Mouse (Mus musculus) liver, embryonic 15.5 days (tissue): ENCODE measurements around the gene Gm20518. TPM values are rescaled to one million over a fixed set of nuclear protein-coding genes. Genes with fewer than 3 reads are reported as not detected.

Experiments
- ATAC-seq: fragments of 200-750 bp; cut with Nextera tagmentation; 2 replicates; pipeline ENCODE4 v1.8.0; 2017; ENCODE audit warnings: moderate number of reproducible peaks, mild to moderate bottlenecking, moderate library complexity; ENCODE audit not compliant: insufficient read depth
- H3K27ac ChIP-seq: fragments of 300-500 bp; sonication (generic); replicated peaks from 2 replicates; pipeline ENCODE4 v1.5.1; 2015; ENCODE audit warnings: mild to moderate bottlenecking, inconsistent platforms
- H3K27me3 ChIP-seq: fragments of 300-500 bp; sonication (generic); 2 replicates; pipeline ENCODE4 v1.6.1; 2015; ENCODE audit warnings: mild to moderate bottlenecking, inconsistent platforms
- H3K36me3 ChIP-seq: fragments of 300-500 bp; sonication (generic); replicated peaks from 2 replicates; pipeline ENCODE4 v1.6.1; 2015; ENCODE audit warnings: moderate library complexity, mild to moderate bottlenecking, inconsistent platforms
- H3K4me1 ChIP-seq: fragments of 300-500 bp; sonication (generic); replicated peaks from 2 replicates; pipeline ENCODE4 v1.6.1; 2015; ENCODE audit warnings: inconsistent platforms
- H3K4me2 ChIP-seq: fragments of 300-500 bp; sonication (generic); 2 replicates; pipeline ENCODE4 v1.6.1; 2015; ENCODE audit warnings: moderate library complexity, mild to moderate bottlenecking, inconsistent platforms
- H3K4me3 ChIP-seq: fragments of 300-500 bp; sonication (generic); replicated peaks from 2 replicates; pipeline ENCODE4 v1.5.1; 2015; ENCODE audit warnings: mild to moderate bottlenecking, inconsistent platforms
- H3K9ac ChIP-seq: fragments of 300-500 bp; sonication (generic); 2 replicates; pipeline ENCODE4 v1.6.1; 2015; ENCODE audit warnings: moderate library complexity, mild to moderate bottlenecking, inconsistent platforms
- H3K9me3 ChIP-seq: fragments of 300-500 bp; sonication (generic); replicated peaks from 2 replicates; pipeline ENCODE4 v1.6.1; 2016; ENCODE audit warnings: inconsistent platforms
- WGBS: fragments of 180-500 bp; shearing (Covaris S2); methylation state at CpG from one replicate; pipeline ENCODE4 v1.1.7; 2015; ENCODE audit warnings: mixed read lengths; ENCODE audit not compliant: insufficient replicate concordance; 5-methylcytosine and 5-hydroxymethylcytosine counted together
- polyA plus RNA-seq: library from polyadenylated mRNA; unstranded; fragments of >200 nt; fragmentation: Nextera tagmentation; extraction: Ambion mirVana; gene quantifications from 2 replicates; pipeline ENCODE4 v1.2.1, GENCODE M21; 2015

Gene Gm20518
- polyA plus RNA-seq, 1 experiment from 2014 or later = 0.03 TPM

DNA sequence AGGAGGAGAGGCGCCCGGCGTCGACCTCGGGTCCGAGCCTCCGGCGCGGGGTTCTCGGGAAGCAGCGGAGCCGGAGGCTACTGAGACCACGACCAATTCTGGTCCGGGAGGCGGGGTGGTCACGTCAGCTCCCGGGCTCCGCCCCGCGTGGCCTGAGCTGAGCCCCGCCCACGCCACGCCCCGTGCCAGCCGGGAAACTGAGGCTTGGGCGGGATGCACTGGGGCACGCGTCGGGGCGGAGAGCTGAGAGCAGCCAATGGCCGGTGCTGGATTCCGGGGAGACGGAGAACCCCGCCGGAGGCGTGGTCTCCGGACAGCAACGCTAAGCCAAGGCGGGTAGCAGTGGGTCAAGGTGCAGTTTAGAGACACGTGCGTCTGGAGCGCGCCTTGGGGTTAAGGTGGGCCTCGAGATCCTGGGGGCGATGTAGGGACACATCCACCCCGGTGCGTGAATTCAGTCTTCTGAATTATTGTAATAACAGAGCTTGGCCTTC lies 36.7 kb upstream of the Gm20518 start, which contains the start of gene Slc25a1:
Gene Slc25a1, minus strand, starts transcription at position 133 of the 494 bp plus-strand sequence.
- Histone ChIP-seq H3K4me3 (peak within 1 kb of the TSS; percentile 91), H3K9me3 (no peaks in the 10 kb centered on the region), H3K4me1 (peaks cover 50% of the 10 kb centered on the region), H3K36me3 (peaks cover 15% of the 10 kb centered on the region), H3K4me2 (peak within 1 kb of the TSS; percentile 100), H3K27me3 (no peaks in the 10 kb centered on the region), H3K9ac (peak within 1 kb of the TSS; percentile 83), H3K27ac (peak within 1 kb of the TSS; percentile 92)
- peak; percentile 84 for ATAC-seq
- WGBS = under 1% methylated on average over 47 of the region's 47 CpGs

DNA sequence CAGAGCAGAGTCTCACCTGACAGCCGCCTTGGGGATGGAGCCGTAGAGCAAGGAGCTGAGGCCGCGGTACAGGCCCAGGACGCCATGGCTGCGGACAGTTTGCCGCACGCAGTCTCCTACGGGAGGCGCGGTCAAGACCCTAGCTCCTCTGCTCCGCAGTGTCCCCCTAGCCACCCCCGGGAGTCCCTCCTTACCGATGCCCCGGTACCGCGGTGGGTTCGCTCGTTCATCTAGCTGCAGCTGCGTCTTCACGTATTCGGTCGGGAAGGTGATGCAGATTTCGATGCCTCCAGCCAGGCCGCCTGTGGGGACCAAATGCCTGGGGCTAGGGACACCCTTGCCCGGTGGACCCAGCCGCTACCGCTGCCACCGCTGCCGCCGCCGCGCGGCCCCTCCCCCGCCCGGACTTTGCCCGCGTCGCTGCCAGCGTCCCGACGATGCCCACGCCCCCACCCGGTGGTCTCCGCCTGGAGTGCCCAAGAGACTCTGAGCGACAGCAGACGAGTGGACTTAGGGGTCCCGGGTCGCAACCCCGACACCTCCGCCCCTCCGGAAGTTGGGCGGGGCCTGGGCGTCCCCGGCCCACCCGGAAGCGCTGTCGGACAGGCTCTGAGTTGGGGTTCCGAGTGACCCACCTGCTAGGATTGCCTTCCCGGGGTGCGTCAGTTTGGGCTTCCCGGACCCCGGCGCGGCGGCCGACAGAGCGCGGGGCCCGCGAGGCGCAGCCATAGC lies 36.0 kb upstream of the Gm20518 start:
- peak overlapping the region; percentile 83 for H3K9ac ChIP-seq
- H3K4me2 ChIP-seq = peak overlapping the region; percentile 100
- H3K27me3 ChIP-seq = no peaks in the 10 kb centered on the region
- ATAC-seq = peak; percentile 19
- peaks cover 53% of the 10 kb centered on the region for H3K4me1 ChIP-seq
- peaks cover 15% of the 10 kb centered on the region for H3K36me3 ChIP-seq
- 2% methylated on average over 72 of the region's 72 CpGs for WGBS
- H3K9me3 ChIP-seq = no peaks in the 10 kb centered on the region
- H3K4me3 ChIP-seq = peak overlapping the region; percentile 91
- H3K27ac ChIP-seq = peak overlapping the region; percentile 92

DNA sequence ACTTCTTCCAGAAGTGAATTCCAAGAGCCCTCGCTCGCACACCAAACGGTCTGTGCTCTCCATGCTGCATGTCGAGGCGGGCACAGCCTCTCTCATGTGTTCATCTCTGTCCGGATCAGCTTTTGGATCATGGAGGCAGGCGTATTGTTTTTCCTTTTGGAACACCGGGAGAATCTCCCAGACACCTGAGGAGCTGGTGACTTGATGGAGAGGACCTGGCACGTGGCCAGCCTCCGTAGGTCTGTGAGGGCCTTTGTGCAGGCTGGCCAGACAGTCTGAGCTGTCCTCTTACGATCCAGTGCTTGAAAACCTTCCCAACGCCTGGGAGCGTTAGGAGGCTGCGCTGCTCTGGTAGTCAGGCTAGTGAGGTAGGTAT lies 30.7 kb upstream of the Gm20518 start:
- peak; percentile 22 for ATAC-seq

DNA sequence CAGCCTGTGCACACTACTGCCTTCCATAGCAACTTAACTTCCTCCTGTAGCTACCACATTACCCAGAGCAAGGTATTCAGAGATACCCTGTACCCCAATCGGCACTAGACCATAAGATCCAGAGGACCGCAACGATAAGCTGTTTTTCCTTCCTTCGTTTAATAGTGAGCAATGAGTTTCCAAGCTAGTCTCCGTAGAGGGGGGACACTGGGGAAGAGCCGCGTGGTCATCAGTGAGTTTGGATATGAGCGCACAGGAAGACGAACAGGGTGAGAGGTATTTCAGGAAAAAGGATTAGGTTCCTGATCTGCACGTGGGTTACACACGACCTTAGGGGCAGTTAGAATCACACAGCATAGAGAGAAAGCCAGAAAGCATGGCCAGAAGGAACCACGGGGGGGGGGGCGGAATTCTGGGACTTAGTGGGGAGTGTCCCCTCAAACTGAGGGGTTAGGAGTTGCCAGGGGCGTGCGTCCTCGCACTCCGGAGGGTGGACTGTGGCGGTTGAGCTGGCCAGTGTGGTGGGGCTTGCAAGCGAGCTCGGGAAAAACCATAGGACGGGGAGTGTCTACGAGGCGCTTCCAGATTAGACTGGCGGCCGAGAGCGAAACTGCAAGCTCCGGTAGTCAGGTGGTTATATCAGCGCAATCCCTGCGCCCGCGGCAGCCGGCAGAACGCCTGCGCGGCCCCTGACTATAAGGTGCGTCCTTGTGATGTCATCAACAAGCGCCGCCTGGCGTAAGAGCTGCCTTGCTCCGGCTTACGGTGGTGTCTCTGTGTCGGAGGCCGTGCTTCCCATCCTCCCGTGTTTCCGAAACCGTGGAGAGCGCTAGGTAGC lies 30.1 kb upstream of the Gm20518 start:
- peaks cover 39% of the 10 kb centered on the region for H3K4me1 ChIP-seq
- WGBS = 1% methylated on average over 47 of the region's 47 CpGs

More for the DNA sequence above, 30.7 kb upstream of the Gm20518 start:
- Histone ChIP-seq H3K4me3 (peak overlapping the region; percentile 85), H3K4me2 (peak overlapping the region; percentile 83), H3K4me1 (peaks cover 45% of the 10 kb centered on the region), H3K9ac (peak overlapping the region; percentile 78), H3K36me3 (peaks cover 15% of the 10 kb centered on the region), H3K27me3 (peaks cover 32% of the 10 kb centered on the region), H3K9me3 (no peaks in the 10 kb centered on the region), H3K27ac (peak overlapping the region; percentile 80)
- under 1% methylated on average over 14 of the region's 14 CpGs for WGBS

GRCm38 (mm10) chr16:17920586-17920985 lies 29.1 kb upstream of the Gm20518 start:
- no peak overlapping the region for H3K9ac ChIP-seq
- no peaks in the 10 kb centered on the region for H3K9me3 ChIP-seq
- H3K27ac ChIP-seq = no peak overlapping the region
- H3K27me3 ChIP-seq = peaks cover 47% of the 10 kb centered on the region
- peaks cover 10% of the 10 kb centered on the region for H3K36me3 ChIP-seq
- H3K4me1 ChIP-seq = peaks cover 29% of the 10 kb centered on the region
- H3K4me2 ChIP-seq = peak overlapping the region; percentile 83
- ATAC-seq = no peak
- H3K4me3 ChIP-seq = peak overlapping the region; percentile 85
- WGBS = 30% methylated on average over 20 of the region's 20 CpGs

More for the DNA sequence above, 30.1 kb upstream of the Gm20518 start:
- H3K36me3 ChIP-seq = peaks cover 15% of the 10 kb centered on the region
- peak; percentile 86 for ATAC-seq
- peaks cover 38% of the 10 kb centered on the region for H3K27me3 ChIP-seq
- no peaks in the 10 kb centered on the region for H3K9me3 ChIP-seq
- peak overlapping the region; percentile 88 for H3K27ac ChIP-seq
- peak overlapping the region; percentile 83 for H3K4me2 ChIP-seq
- H3K4me3 ChIP-seq = peak overlapping the region; percentile 85
- H3K9ac ChIP-seq = peak overlapping the region; percentile 78

GRCm38 (mm10) chr16:17914307-17915249 lies 23.1 kb upstream of the Gm20518 start, which contains the start of gene Gsc2:
TSS of gene Gsc2 (minus strand) at chr16:17915059.
- ATAC-seq = no peak
- Histone ChIP-seq H3K36me3 (no peaks in the 10 kb centered on the region), H3K4me1 (peaks cover 24% of the 10 kb centered on the region), H3K9me3 (no peaks in the 10 kb centered on the region), H3K27ac (no peak within 1 kb of the TSS), H3K9ac (no peak within 1 kb of the TSS), H3K4me3 (peak within 1 kb of the TSS; percentile 45), H3K4me2 (peak within 1 kb of the TSS; percentile 66), H3K27me3 (peaks cover 77% of the 10 kb centered on the region)
- whole genome bisulfite sequencing = under 1% methylated on average over 106 of the region's 106 CpGs

DNA sequence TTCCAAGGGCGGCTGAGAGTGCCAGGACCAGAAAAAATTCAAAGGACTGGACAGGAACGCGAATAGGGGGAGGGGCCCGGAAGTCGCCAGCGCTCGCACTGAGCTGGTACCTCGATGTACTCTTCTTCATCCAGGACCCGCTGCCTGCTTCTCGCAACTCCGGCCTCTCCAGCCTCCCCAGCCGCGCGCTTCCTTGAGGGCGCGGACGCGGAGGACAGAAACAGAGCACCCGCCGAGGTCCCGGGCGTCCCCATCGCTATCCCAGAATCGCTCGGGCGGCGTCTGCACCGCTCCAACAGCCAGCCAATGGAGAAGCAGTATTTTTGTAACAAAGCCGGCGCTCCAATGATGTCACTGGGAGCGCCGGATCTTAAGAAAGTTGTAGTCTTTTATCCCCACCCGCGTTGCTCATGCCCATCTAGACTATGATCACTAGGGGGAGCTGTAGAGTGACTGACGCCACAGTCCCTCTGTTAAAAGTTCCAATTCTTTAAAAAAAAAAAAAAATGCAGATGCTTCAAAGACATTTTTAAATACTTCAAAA lies 19.7 kb upstream of the Gm20518 start, which contains the start of gene Ess2:
Gene Ess2, minus strand, starts transcription at position 297 of the 544 bp plus-strand sequence.
- H3K4me3 ChIP-seq = peak within 1 kb of the TSS; percentile 80
- peaks cover 24% of the 10 kb centered on the region for H3K4me1 ChIP-seq
- H3K27me3 ChIP-seq = peaks cover 47% of the 10 kb centered on the region
- H3K4me2 ChIP-seq = peak within 1 kb of the TSS; percentile 86
- under 1% methylated on average over 35 of the region's 35 CpGs for WGBS
- peak within 1 kb of the TSS; percentile 67 for H3K9ac ChIP-seq
- H3K36me3 ChIP-seq = peaks cover 33% of the 10 kb centered on the region
- ATAC-seq = peak; percentile 90
- H3K27ac ChIP-seq = peak within 1 kb of the TSS; percentile 49; the same call in 1 of the 2 replicates
- no peaks in the 10 kb centered on the region for H3K9me3 ChIP-seq

DNA sequence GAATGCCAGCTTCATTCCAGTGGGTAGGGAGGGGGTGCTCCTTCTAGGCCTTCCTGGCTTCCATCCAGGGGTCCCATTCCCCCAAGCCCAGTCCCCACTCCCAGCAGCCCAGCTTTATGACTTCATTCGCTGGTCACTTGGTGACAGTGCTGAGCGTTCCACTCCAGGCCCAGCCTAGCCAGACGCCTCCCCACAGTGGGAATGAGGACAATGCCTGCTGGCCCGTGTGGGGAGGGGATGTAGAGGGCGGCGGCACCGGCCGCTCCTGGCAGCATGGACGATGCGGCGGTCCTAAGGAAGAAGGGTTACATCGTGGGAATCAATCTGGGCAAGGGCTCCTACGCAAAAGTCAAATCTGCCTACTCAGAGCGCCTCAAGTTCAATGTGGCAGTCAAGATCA lies 7.0 kb upstream of the Gm20518 start, which contains the start of the genes Dgcr2 and Tssk2:
Gene Dgcr2, minus strand, starts transcription at position 101 of the 400 bp plus-strand sequence.
Gene Tssk2, plus strand, starts transcription at position 176 of the 400 bp plus-strand sequence.
- Histone ChIP-seq H3K4me1 (no peaks in the 10 kb centered on the region), H3K36me3 (peaks cover 37% of the 10 kb centered on the region), H3K4me3 (no peak within 1 kb of the TSS), H3K4me2 (no peak within 1 kb of the TSS), H3K9ac (no peak within 1 kb of the TSS), H3K27me3 (no peaks in the 10 kb centered on the region), H3K27ac (no peak within 1 kb of the TSS), H3K9me3 (no peaks in the 10 kb centered on the region)
- 84% methylated on average over 14 of the region's 14 CpGs for WGBS
- ATAC-seq = no peak

- Histone ChIP-seq H3K4me3 (no peak overlapping the region), H3K27me3 (no peaks in the 10 kb centered on the region)
Observed at GRCm38 (mm10) chr16:17896091-17896490, 4.6 kb upstream of the Gm20518 start.

GRCm38 (mm10) chr16:17893923-17894322 lies 2.5 kb upstream of the Gm20518 start, which contains the start of gene Tssk1:
TSS of gene Tssk1 (plus strand) at chr16:17894223.
- Histone ChIP-seq H3K9me3 (no peaks in the 10 kb centered on the region), H3K9ac (no peak within 1 kb of the TSS), H3K4me1 (peaks cover 24% of the 10 kb centered on the region), H3K27me3 (no peaks in the 10 kb centered on the region), H3K27ac (no peak within 1 kb of the TSS), H3K4me2 (no peak within 1 kb of the TSS), H3K36me3 (no peaks in the 10 kb centered on the region), H3K4me3 (no peak within 1 kb of the TSS)
- no peak for ATAC-seq
- 60% methylated on average over 2 of the region's 2 CpGs for WGBS

More at GRCm38 (mm10) chr16:17896091-17896490, 4.6 kb upstream of the Gm20518 start:
- Histone ChIP-seq H3K9me3 (no peaks in the 10 kb centered on the region), H3K27ac (no peak overlapping the region), H3K4me1 (peaks cover 9% of the 10 kb centered on the region), H3K4me2 (no peak overlapping the region), H3K9ac (no peak overlapping the region), H3K36me3 (peaks cover 13% of the 10 kb centered on the region)
- ATAC-seq = no peak
